In genomic region chr6:6884897-6885296, GRCm38 (mm10) we compare ENCODE assay signal across 9 mouse cellular contexts. TPM values are rescaled to one million over a fixed set of nuclear protein-coding genes. Genes with fewer than 3 reads are reported as not detected.
DNase-seq lines count a peak whose midpoint lies in the region; ATAC-seq and TF ChIP-seq lines count a peak whose summit lies in the region.
"Had no signal": no experiment of that assay in that cellular context is flagged by ENCODE, and none has a peak within 500 bp of the region (broad histone marks: within the 10 kb centered on the region; RNA-seq: fewer than 3 reads in every experiment).

No protein-coding gene starts in this region.

- no peak overlapping the region for H3K9ac ChIP-seq in MEL (ENCODE audit: control insufficient read depth, low read depth, low read length, poor library complexity, severe bottlenecking)
- H3K9ac ChIP-seq in lung, postnatal 0 days (replicated peaks; ENCODE audit: low read depth), result no peak overlapping the region

- no peak overlapping the region for H3K4me3 ChIP-seq in kidney, adult 2 months (ENCODE audit: insufficient read depth, low read depth, low read length)
- H3K4me3 ChIP-seq in MEL (ENCODE audit: control insufficient read depth in 1 of 2, insufficient read depth in 1 of 2, low read depth in 2 of 2, low read length in 2 of 2), result no peak overlapping the region
- H3K4me3 ChIP-seq in lung, postnatal 0 days (ENCODE audit: low read depth, low read length), result no peak overlapping the region
- H3K4me3 ChIP-seq: megakaryocyte, embryonic 14.5 days had no signal

- no peaks in the 10 kb centered on the region for H3K79me2 ChIP-seq in MEL (ENCODE audit: control insufficient read depth, insufficient read depth, low read length, poor library complexity)

- peak; percentile 76 for TF ChIP-seq CTCF in kidney, adult 2 months (conservative IDR thresholded peaks at IDR 0.05; ENCODE audit: insufficient read depth, insufficient read length, low read depth, low read length)
- peak in 2 of 3 experiments; percentile 18 to 35; a peak in 3 of 6 replicates for TF ChIP-seq CTCF in MEL (IDR thresholded peaks at IDR 0.05 in 2 of 3, conservative IDR thresholded peaks at IDR 0.05 in 1 of 3; ENCODE audit: control insufficient read depth in 1 of 3, insufficient read depth in 1 of 3, low read depth in 2 of 3, low read length in 3 of 3, poor library complexity in 1 of 3, severe bottlenecking in 1 of 3)
- TF ChIP-seq CTCF in lung, postnatal 0 days (IDR thresholded peaks at IDR 0.05), result peak; percentile 86

- no peaks in the 10 kb centered on the region for H3K4me1 ChIP-seq in kidney, adult 2 months (ENCODE audit: control insufficient read depth, insufficient read depth, low read length)
- H3K4me1 ChIP-seq in MEL (ENCODE audit: control insufficient read depth in 1 of 2, insufficient read depth in 2 of 2, low read length in 2 of 2), result no peaks in the 10 kb centered on the region
- H3K4me1 ChIP-seq in lung, postnatal 0 days (ENCODE audit: insufficient read depth, low read depth, low read length), result no peaks in the 10 kb centered on the region

- TF ChIP-seq RAD21 in MEL (IDR thresholded peaks at IDR 0.05; ENCODE audit: low read depth, low read length), result peak; percentile 14; the same call in 1 of the 2 replicates

- no peak for TF ChIP-seq EP300 in MEL (IDR thresholded peaks at IDR 0.05; ENCODE audit: low read depth in 1 of 2, low read length in 2 of 2)
- no peak for TF ChIP-seq EP300 in lung, postnatal 0 days (IDR thresholded peaks at IDR 0.05)

- no peaks in the 10 kb centered on the region for H3K9me3 ChIP-seq in MEL (replicated peaks; ENCODE audit: insufficient read depth, low read length)
- H3K9me3 ChIP-seq in lung, postnatal 0 days (ENCODE audit: low read length), result no peaks in the 10 kb centered on the region
- H3K9me3 ChIP-seq: megakaryocyte, embryonic 14.5 days had no signal

- H3K4me2 ChIP-seq in lung, postnatal 0 days (replicated peaks; ENCODE audit: low read depth, low read length), result no peak overlapping the region

- ATAC-seq in lung, postnatal 0 days, result no peak

- no peak for TF ChIP-seq POLR2A in kidney, adult 2 months (IDR thresholded peaks at IDR 0.05; ENCODE audit: low read depth, low read length)
- TF ChIP-seq POLR2A in MEL (IDR thresholded peaks at IDR 0.05; ENCODE audit: control insufficient read depth in 1 of 2, insufficient read depth in 1 of 2, low read depth in 1 of 2, low read length in 2 of 2, poor library complexity in 1 of 2), result no peak

- WGBS in kidney, adult 2 months, result 13% methylated on average over 12 of the region's 12 CpGs
- 7% methylated on average over 12 of the region's 12 CpGs for WGBS in lung, postnatal 0 days

- peaks cover 5% of the 10 kb centered on the region; the same call in 1 of the 2 replicates for H3K27me3 ChIP-seq in kidney, adult 2 months (replicated peaks; ENCODE audit: control insufficient read depth, insufficient read depth, low read length)
- H3K27me3 ChIP-seq in MEL (ENCODE audit: control insufficient read depth in 1 of 2, insufficient read depth in 2 of 2, low read length in 2 of 2), result no peaks in the 10 kb centered on the region
- peaks cover 50% of the 10 kb centered on the region for H3K27me3 ChIP-seq in lung, postnatal 0 days (replicated peaks; ENCODE audit: insufficient read depth, low read length)

- no peaks in the 10 kb centered on the region for H3K36me3 ChIP-seq in kidney, adult 2 months (ENCODE audit: control insufficient read depth, insufficient read depth, low read length)
- no peaks in the 10 kb centered on the region for H3K36me3 ChIP-seq in MEL (ENCODE audit: control insufficient read depth in 1 of 2, insufficient read depth in 2 of 2, low read length in 2 of 2)
- H3K36me3 ChIP-seq in lung, postnatal 0 days (ENCODE audit: insufficient read depth, low read length), result no peaks in the 10 kb centered on the region

- H3K27ac ChIP-seq in kidney, adult 2 months (ENCODE audit: insufficient read depth, low read depth, low read length), result no peak overlapping the region
- H3K27ac ChIP-seq in MEL (ENCODE audit: control insufficient read depth, low read depth, low read length), result no peak overlapping the region
- H3K27ac ChIP-seq in lung, postnatal 0 days (ENCODE audit: low read length), result no peak overlapping the region

- no peak for DNase-seq in kidney, adult 2 months
- no peak for DNase-seq in kidney, adult 8-10 months
- no peak for DNase-seq in MEL (ENCODE audit: low read depth, low spot score)
- DNase-seq in embryo, embryonic 10 days (ENCODE audit: low spot score), result peak; percentile 90
- peak; percentile 74 for DNase-seq in heart, postnatal 4 days
- DNase-seq in lung, postnatal 0 days (ENCODE audit: low spot score), result peak; percentile 60
- peak; percentile 79 for DNase-seq in testis, postnatal 10 days (ENCODE audit: low spot score)
- no peak for DNase-seq in spleen, postnatal 14 days (ENCODE audit: low spot score in 2 of 2)

TF ChIP-seq in MEL, 35 proteins besides CTCF, POLR2A, EP300 and RAD21:
- TF ChIP-seq TBP (IDR thresholded peaks at IDR 0.05; ENCODE audit: low read depth, low read length) (no peak), SMC3 (IDR thresholded peaks at IDR 0.05; ENCODE audit: low read depth, low read length) (peak; percentile 27)

RNA-seq across cellular contexts. Expression of gene Dlx5, which starts 3.0 kb away (rescaled TPM):
- polyA plus RNA-seq in kidney, adult 2 months (2012; rRNA removed), result not detected in 2 replicates
- total RNA-seq in MEL (2012; rRNA removed), result not detected in 2 replicates
- polyA plus RNA-seq in MEL (2012; ENCODE audit: insufficient read depth in 1 of 2, insufficient read length in 2 of 2, low read depth in 1 of 2, low replicate concordance in 2 of 2, missing spikeins in 1 of 2), result not detected
- under 1 TPM; 0.43 to 0.50 TPM for total RNA-seq in heart, postnatal 4 days (2021)
- polyA plus RNA-seq in lung, postnatal 0 days (2015; fragmentation: Nextera tagmentation; extraction: Ambion mirVana), result not detected in 2 replicates

RNA-seq across cellular contexts. Expression of gene Dlx6, which starts 21.8 kb away (rescaled TPM):
- not detected in 2 replicates for polyA plus RNA-seq in kidney, adult 2 months (2012; rRNA removed)
- total RNA-seq in MEL (2012; rRNA removed), result not detected in 2 replicates
- not detected for polyA plus RNA-seq in MEL (2012; ENCODE audit: insufficient read depth in 1 of 2, insufficient read length in 2 of 2, low read depth in 1 of 2, low replicate concordance in 2 of 2, missing spikeins in 1 of 2)
- not detected for total RNA-seq in heart, postnatal 4 days (2021)
- polyA plus RNA-seq in lung, postnatal 0 days (2015; fragmentation: Nextera tagmentation; extraction: Ambion mirVana), result not detected in 2 replicates

Comparison
In these comparisons a context has a peak if more than half of its experiments do, and no peak if none do; other contexts are left out.
1. DNase-seq: peak in embryo, embryonic 10 days (single experiment), heart, postnatal 4 days (single experiment), lung, postnatal 0 days (single experiment) and testis, postnatal 10 days (single experiment); none in kidney, adult 2 months (single experiment), kidney, adult 8-10 months (0 of 2), MEL (single experiment) and spleen, postnatal 14 days (0 of 2).
2. CTCF ChIP-seq: peak in every context shown above with its lines; median percentile 86 in lung, postnatal 0 days; 76 in kidney, adult 2 months; 26 in MEL.